Mouse (Mus musculus): ENCODE measurements around the gene Lipk. TPM values are rescaled to one million over a fixed set of nuclear protein-coding genes. Genes with fewer than 3 reads are reported as not detected.

Lipk gene
- total RNA-seq, 2 experiments from 2014 or later = not detected

Small RNA genes within 50 kb of the gene (microRNA-seq; reads per million reads assigned to microRNA genes)
- gene Gm23334 = 0 reads per million in 2 experiments

Other genes starting within 250 kb of the Lipk start
- gene Lipo3, start 246.3 kb upstream of the Lipk start, total RNA-seq (2021) = 1 to 10 TPM; 4.7 to 5.1 TPM
- gene Lipo1, start 220.8 kb upstream of the Lipk start, total RNA-seq (2021) = not detected
- not detected for gene Lipf, start 47.1 kb upstream of the Lipk start, total RNA-seq (2021)
- not detected for gene Lipn, start 59.1 kb downstream of the Lipk start, total RNA-seq (2021)
- gene Lipm, start 92.6 kb downstream of the Lipk start, total RNA-seq (2021) = under 1 TPM; 0.23 to 0.35 TPM
- gene Ankrd22, start 157.8 kb downstream of the Lipk start, total RNA-seq (2021) = not detected
- 10 to 100 TPM; 19.8 to 20.9 TPM for gene Stambpl1, start 183.9 kb downstream of the Lipk start, total RNA-seq (2021)
- gene Acta2, start 247.3 kb downstream of the Lipk start, total RNA-seq (2021) = 1 to 10 TPM; 7.0 to 9.8 TPM

All from layer of hippocampus, adult 18-20 months (tissue).